Mouse (Mus musculus) myocyte (in vitro differentiated cells): ENCODE measurements around the gene Pcdh8.

Experiments
- MAX ChIP-seq: IDR thresholded peaks from one replicate; pipeline ENCODE4 v1.6.1; 2011; ENCODE audit warnings: low read depth, mild to moderate bottlenecking, control low read depth
- POLR2A ChIP-seq: IDR thresholded peaks from one replicate; pipeline ENCODE4 v1.6.1; 2011; ENCODE audit warnings: low read depth, mild to moderate bottlenecking, control low read depth, moderate library complexity; ENCODE audit not compliant: insufficient read length
- POLR2AphosphoS2 ChIP-seq: IDR thresholded peaks from one replicate; pipeline ENCODE4 v1.6.1; 2011; ENCODE audit warnings: low read depth, control low read depth; ENCODE audit not compliant: insufficient read length
- TCF12 ChIP-seq: IDR thresholded peaks from one replicate; pipeline ENCODE4 v1.6.1; 2011; ENCODE audit warnings: mild to moderate bottlenecking, control low read depth; ENCODE audit not compliant: poor library complexity, insufficient read depth, severe bottlenecking

DNA sequence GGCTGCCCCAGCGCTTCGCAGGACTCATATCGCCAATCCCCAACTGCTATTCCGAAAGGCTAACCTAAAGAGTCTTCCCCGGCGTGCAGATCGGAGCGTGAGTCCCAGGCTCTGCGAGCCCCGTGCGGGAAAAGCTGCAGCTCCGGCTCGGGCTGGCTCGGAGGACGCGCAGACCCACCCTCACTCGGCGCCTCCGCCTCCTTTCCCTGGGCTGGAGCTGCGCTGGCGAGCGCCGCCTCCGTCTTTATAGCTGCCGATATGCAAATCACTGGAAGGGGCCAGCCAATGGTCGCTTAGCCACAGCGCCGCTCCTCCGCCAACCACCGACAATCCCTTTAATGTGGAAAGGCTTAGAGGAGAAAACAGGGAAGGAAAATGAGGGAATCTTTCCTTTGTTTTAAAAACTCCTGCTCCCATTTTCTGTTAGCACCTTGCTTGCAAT, at the start of gene Pcdh8:
- TF ChIP-seq MAX (no peak), POLR2A (no peak), POLR2AphosphoS2 (no peak), TCF12 (no peak)
